Mouse (Mus musculus) frontal cortex, postnatal 36 days (tissue): Measurements from ENCODE around the gene Ciita.

Source experiments
- DNase-seq, 2 experiments: peaks; one replicate each; pipeline ENCODE4 v3.0.0; 2022; ENCODE audit warnings: low spot score in 2 of 2

Ciita gene

DNA sequence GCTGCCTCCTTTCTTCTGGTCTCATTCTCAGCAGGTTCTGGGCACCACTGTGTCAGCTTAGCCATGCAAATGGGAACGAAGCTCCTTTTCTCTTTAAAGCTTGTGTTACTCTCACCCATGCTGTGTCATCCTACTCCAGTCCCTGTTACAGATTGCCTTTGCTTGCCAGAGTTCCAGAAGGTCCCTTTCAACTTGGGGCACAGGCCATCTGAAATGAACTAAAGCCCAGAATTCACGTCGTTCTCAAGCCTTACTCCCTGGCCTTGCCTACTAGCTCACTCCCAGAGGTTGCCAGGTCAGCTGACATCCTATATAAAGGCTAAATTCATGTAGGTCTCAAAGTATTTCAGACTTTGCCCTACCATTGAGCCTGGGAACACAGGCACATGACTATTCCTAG lies 69.1 kb downstream of the Ciita start:
- no peak for DNase-seq

DNA sequence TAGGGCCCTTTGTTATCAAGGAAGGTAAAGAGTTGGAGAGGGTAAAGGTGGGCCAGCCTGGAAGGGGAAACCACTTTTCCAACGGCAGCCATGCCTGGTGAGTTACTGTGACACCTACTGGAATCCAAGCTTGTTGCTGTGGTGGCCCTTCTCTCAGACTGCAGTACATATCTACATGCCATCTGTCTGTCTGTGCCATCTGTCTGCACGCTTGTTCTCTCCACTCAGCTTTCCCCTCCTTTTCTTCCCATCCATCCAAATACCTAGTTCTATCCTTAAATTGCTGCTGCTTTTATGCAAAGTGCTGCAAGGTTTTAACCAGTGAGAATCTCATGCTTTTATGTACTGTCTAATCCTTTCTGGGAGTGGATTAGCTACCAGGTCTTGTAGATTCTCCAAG lies 69.7 kb downstream of the Ciita start:
- DNase-seq: peak in 1 of 2 experiments; percentile 39

DNA sequence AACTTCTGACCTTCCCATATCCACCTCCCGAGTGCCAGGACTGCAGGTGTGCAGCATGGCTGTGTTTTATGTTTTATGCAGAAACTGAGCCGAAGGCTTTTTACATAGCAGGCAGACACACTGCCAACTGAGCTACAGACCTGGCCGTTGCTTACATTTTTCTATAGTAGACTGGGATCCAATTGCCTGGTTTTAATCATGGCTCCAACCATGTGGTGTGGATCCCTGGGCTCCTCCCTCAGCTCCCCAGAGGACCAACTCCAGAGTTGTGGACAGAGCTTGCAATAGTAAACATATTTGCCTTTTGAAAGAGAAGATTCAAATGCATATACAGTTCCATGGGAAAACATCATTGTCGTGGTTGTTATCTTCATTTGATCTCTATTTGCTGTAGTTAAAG lies 71.7 kb downstream of the Ciita start:
- no peak for DNase-seq

DNA sequence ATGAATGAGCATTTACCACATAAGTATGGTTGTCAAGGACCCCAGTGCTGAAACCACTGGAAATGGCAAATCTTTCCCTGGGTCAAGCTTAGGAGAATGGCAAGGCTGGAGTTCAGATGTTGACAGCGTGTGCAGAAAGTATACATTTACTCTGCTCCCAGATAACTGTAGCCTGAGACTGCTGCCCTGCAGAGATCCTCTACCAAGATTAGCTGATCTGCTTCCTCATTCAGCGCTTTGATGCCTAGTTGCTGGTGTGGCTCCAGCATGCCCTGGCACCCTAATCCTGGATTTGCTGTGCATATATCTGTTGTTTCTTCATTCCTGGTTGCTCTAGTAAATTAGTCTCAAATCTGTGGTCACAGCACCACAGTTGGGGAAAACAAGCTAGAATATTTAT lies 74.0 kb downstream of the Ciita start:
- no peak for DNase-seq

DNA sequence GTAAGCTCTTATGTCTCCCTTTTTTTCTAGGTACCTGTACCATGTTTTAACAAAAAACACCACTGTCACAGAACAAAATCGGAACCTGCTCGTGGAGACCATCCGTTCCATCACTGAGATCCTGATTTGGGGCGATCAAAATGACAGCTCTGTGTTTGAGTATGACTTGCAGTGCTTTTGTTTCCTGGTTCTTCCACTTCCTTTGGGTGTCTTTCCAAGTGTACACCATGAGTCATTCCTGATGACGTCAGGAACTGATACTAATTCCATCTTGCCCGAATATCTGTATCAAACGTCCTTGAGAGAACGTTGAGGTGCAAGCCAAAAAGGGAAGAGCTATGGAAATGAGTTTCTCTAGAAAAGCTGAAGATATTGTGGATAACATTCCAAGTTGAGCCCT lies 80.1 kb downstream of the Ciita start:
- DNase-seq: no peak

DNA sequence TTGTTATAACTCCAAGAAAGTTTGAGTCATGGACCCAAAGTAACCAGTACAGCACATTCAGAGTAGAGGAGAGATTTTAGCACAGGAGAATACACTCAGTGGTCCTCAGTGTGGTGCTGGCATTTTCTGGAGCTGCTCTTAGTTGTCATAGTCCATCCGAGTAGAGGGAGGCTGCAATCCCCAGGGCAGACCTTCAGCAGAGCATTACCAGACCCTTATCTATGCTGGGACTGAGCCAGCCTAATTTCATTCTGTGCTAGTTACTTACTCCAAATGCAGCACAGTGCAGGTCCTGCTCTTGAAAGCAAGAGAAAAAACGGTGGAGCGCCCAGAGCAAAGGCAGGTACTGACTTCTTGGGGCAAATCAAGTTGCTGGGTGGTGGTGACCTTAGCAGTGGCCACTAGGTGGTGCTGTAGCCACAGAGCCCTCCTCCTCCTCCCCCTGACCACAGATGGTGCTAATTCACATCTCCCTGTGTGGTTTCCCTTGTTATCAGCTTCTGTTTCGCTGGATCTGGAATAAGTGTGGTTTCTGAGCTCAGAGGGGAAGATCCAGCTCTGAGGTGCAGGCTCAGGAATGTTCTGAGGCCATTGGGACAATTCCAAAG lies 85.5 kb downstream of the Ciita start:
- peak; percentile 64 to 73 for DNase-seq

DNA sequence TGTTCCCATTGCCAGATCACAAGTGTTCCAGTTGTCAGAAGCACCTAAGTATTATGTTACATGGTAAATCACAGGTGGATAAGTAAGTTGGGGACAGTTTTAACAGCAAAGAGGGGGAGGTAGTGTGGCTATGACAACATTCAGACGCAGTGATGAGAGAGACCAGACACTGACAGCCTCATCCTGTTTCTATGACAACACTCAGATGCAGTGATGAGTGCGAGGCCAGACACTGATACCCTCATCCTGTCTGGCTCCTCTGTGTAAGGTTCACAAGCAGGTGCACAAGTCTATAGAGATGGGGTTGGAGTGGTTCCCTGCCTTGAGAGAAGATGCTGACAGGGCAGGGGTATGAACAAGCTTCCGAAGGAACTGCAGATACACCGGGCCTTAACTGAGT lies 87.3 kb downstream of the Ciita start:
- no peak for DNase-seq

DNA sequence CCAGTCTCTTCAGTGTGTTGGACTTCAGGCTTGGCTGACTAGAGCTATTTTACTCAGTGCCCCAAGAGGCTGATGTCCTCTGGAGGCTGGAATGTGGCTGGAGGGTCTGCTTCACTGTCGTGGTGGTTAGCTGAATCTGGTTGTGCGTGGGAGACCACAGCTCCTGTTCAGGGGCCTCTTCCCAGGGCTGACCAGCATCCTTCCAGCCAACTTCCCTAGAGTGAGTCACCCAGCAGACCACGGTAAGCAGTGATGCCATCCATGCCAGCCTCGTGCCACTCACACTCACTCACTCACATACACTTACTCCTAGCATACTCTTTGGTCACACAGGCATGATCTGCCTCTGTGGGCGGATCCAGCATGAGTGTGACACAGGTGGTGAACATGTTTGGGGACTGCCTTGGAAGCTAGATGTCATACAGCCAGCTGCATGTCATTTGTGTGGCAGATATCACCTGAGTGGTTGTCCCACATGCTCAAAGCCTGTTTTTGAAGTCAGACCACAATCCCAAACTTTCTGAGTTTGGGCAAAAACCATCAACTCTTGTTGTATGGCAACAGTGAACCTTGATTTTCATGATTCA lies 90.0 kb downstream of the Ciita start:
- no peak for DNase-seq

DNA sequence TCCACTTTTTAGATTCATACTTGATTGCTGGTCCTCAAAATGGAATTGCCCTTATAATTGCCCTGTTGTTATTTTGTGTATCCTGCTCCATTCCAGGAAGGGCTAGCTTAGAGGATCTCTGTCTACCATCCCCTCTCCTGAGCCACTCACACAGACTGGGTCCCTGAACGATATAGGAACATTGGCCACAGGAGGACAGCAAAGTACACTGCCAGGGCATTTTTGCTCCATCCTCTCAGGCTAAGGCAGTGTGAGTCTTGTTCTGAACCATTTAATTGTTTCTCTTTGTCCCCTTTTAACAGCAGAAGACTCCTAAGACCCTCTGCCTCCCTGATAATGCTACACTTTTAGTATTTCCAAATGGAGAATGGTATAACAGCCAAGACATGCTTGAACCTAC lies 90.8 kb downstream of the Ciita start:
- peak; percentile 53 to 74 for DNase-seq

DNA sequence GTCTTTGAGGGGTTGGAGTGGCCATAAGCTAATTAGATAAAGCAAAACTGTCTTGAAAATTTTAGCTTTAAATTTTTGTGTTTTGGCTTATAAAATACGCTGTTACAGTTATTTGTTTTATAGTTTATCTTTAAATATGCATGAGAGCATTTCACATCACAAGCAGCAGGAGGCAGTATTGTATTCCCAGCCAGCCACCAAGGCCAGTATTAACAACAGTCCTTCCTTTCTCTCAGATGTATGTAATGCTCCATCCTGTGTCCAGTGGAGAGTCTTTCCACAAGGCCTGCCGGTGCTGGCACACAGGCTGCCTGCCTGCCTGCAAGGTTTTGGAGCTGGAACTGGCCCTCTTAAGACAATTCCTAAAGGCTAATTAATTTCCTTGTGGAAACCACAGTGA lies 92.0 kb downstream of the Ciita start:
- DNase-seq: no peak

DNA sequence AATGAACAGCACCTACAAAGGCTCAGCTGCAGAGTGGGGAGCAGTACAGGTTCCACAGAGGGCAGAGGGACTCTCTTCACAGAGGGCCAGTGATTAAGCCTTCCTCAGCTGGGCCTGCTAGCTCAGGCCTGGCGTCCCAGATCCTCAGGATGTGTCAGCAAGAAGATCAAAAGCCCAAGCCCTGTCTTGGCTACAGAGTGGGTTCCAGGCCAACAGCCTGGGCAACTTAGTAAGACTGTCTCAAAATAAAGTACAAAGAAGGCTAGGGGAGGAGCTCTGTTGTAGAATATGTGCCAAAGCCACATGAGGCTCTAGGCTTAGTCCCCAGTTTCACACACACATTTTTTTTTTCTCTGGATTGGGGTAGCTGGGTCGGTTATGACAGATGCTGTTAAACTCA lies 95.1 kb downstream of the Ciita start:
- no peak for DNase-seq

DNA sequence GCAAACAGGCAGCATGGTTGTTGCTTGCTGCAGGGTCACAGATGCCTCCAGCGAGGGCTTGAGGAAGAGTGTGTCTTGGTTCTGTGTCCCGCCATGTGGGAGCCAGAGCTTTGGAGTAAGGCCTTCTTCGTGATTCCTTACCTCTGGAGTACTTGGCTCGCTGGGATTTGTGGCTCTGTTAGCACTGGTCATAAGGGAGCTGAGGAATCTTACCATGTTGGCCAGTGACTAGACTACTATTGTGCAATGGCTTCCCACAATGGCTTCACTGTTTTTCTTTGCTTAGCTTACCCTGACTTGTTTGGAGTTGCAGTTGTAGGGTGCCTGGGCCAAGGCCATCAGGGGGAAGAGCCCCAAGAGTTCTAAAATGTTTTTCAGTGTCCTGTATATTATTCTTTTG lies 96.1 kb downstream of the Ciita start:
- no peak for DNase-seq

DNA sequence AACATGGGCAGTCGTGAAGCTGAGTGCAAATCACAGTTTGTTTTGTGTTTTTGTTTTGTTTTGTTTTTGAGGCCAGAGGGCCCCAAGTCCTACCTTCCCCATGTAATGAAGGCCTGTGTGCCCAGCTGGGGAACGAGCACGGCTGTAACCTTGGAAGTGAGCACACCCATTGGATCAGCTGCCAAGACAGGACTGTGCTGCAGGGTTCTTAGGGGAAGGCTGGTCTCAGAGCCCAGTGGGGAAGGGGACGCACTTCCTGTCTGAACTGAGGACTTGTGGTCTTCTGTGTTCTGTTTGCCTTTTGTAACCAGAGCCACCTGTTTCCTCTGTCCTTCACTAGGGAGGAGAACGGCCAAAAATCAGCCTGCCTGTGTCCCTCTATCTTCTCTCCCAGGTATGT lies 97.7 kb downstream of the Ciita start:
- DNase-seq: no peak
